Mouse (Mus musculus): ENCODE results near the gene Krcc1.

- TF ChIP-seq CTCF (IDR thresholded peaks at IDR 0.05 in 2 of 3, conservative IDR thresholded peaks at IDR 0.05 in 1 of 3; ENCODE audit: control insufficient read depth in 1 of 3, insufficient read depth in 1 of 3, low read depth in 2 of 3, low read length in 3 of 3, poor library complexity in 1 of 3, severe bottlenecking in 1 of 3) (no peak), MXI1 (IDR thresholded peaks at IDR 0.05; ENCODE audit: low read depth, low read length) (no peak), NELFE (IDR thresholded peaks at IDR 0.05; ENCODE audit: low read depth, low read length) (no peak), MAZ (IDR thresholded peaks at IDR 0.05; ENCODE audit: low read depth, low read length) (no peak), GATA1 (IDR thresholded peaks at IDR 0.05; ENCODE audit: low read depth, low read length) (no peak), RAD21 (IDR thresholded peaks at IDR 0.05; ENCODE audit: low read depth, low read length) (no peak)
These were observed 12.9 kb upstream of the Krcc1 start for GRCm38 (mm10) chr6:71258562-71258961.
